Mouse (Mus musculus) hindbrain, embryonic 16.5 days (tissue): Measurements from ENCODE around the gene Prr5. TPM values are rescaled to one million over a fixed set of nuclear protein-coding genes. Genes with fewer than 3 reads are reported as not detected.

Experiments
- ATAC-seq: fragments of 200-750 bp; cut with Nextera tagmentation; 2 replicates; pipeline ENCODE4 v1.8.0; 2017; ENCODE audit warnings: moderate TSS enrichment, moderate library complexity
- H3K27ac ChIP-seq: fragments of 300-500 bp; sonication (generic); 2 replicates; pipeline ENCODE4 v1.5.1; 2014; ENCODE audit warnings: low read depth, mild to moderate bottlenecking, control low read depth, low read length, moderate library complexity
- H3K27me3 ChIP-seq: fragments of 300-500 bp; sonication (generic); replicated peaks from 2 replicates; pipeline ENCODE4 v1.6.1; 2014; ENCODE audit warnings: low read length; ENCODE audit not compliant: control insufficient read depth, insufficient read depth
- H3K36me3 ChIP-seq: fragments of 300-500 bp; sonication (generic); 2 replicates; pipeline ENCODE4 v1.6.1; 2014; ENCODE audit warnings: mild to moderate bottlenecking, low read length, moderate library complexity, mixed read lengths; ENCODE audit not compliant: control insufficient read depth, insufficient read depth
- H3K4me1 ChIP-seq: fragments of 300-500 bp; sonication (generic); 2 replicates; pipeline ENCODE4 v1.6.1; 2014; ENCODE audit warnings: low read depth, low read length; ENCODE audit not compliant: control insufficient read depth, insufficient read depth
- H3K4me2 ChIP-seq: fragments of 300-500 bp; sonication (generic); 2 replicates; pipeline ENCODE4 v1.6.1; 2014; ENCODE audit warnings: mild to moderate bottlenecking, low read length, control low read depth, moderate library complexity
- H3K4me3 ChIP-seq: fragments of 300-500 bp; sonication (generic); 2 replicates; pipeline ENCODE4 v1.5.1; 2014; ENCODE audit warnings: mild to moderate bottlenecking, low read length, control low read depth, moderate library complexity
- H3K9ac ChIP-seq: fragments of 300-500 bp; sonication (generic); 2 replicates; pipeline ENCODE4 v1.6.1; 2014; ENCODE audit warnings: low read depth, mild to moderate bottlenecking, control low read depth, low read length, moderate library complexity
- H3K9me3 ChIP-seq: fragments of 300-500 bp; sonication (generic); 2 replicates; pipeline ENCODE4 v1.6.1; 2014; ENCODE audit warnings: mild to moderate bottlenecking, low read length, moderate library complexity; ENCODE audit not compliant: control insufficient read depth
- WGBS: fragments of 180-500 bp; shearing (Covaris S2); extraction: QIAGEN DNeasy Blood & Tissue Kit; methylation state at CpG from one replicate; pipeline ENCODE4 v1.1.7; 2014; 5-methylcytosine and 5-hydroxymethylcytosine counted together
- polyA plus RNA-seq: library from polyadenylated mRNA; unstranded; fragments of >200 nt; fragmentation: Nextera tagmentation; extraction: Ambion mirVana; gene quantifications from 2 replicates; pipeline ENCODE4 v1.2.1, GENCODE M21; 2015

Gene Prr5
- 30.5 and 33.2 TPM in 2 replicates for polyA plus RNA-seq

DNA sequence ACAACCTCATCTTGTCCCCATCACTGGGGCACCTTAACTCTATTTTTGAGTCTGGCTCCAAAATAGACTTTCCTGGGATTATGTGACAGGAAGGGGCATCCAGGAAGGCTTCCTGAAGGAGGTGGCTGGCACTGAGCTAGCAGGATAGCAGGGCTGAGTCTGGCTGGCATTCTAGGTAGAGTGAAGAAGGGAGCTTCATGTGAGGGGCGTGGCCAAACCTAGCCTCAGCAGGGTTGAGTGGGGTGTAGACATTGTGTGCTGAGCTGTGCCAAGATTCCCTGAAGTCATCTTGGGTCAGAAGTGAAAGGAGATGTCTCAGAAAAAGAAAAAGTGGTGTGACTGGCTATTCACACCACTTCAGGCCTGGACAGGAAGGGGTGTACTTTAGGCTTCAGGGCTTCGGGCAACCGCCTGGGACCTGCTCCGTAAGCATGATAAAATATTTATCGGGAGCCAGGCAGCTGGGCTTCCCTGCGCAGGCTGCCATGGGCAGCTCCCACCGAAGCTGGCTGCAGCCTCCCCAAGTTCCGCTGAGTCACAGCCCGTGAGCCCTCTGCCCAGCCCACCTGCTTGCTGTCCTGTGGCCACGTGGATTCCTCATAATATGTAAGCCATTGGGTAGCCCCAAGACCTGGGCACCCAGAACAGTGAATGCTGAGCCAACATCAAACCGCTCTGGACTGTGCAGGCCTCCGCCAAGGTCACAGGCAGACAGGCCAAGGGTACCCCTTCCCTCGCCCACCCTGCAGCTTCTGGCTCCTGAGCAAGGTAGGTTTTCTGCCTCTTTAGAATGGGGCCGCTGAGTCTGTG is at the start of gene Prr5:
Prr5 (plus strand) TSS at position 683 of the 810 bp plus-strand sequence.
- Histone ChIP-seq H3K27ac (peak within 1 kb of the TSS; percentile 36; the same call in 1 of the 2 replicates), H3K9ac (no peak within 1 kb of the TSS), H3K27me3 (no peaks in the 10 kb centered on the region), H3K4me1 (peaks cover 38% of the 10 kb centered on the region), H3K4me3 (no peak within 1 kb of the TSS), H3K36me3 (no peaks in the 10 kb centered on the region), H3K4me2 (no peak within 1 kb of the TSS), H3K9me3 (no peaks in the 10 kb centered on the region)
- peak; percentile 12; the same call in 1 of the 2 replicates for ATAC-seq
- 66% methylated on average over 14 of the region's 14 CpGs for WGBS

DNA sequence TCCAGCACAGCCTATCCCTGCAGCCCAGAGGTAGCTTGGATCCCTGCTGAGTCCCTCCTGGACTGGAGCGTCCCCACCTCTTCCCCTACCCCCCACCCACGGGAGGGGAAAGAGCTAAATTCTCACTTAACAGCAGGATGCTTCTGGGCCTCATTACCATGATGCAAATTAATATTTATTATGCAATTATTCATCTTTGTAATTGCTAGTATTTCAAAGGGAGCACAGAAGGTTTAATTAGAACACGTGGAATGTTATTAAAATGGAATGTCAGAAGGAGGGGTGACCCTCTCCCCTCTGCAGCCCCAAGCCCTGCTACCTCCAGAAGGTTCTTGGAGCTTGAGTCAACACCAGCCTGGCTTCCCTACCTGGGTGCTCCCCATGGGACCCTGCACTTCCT is 49.4 kb upstream of the Prr5 start:
- peaks cover 15% of the 10 kb centered on the region for H3K4me1 ChIP-seq
- no peaks in the 10 kb centered on the region for H3K36me3 ChIP-seq
- H3K9me3 ChIP-seq = no peaks in the 10 kb centered on the region
- H3K9ac ChIP-seq = no peak overlapping the region
- no peak overlapping the region for H3K27ac ChIP-seq
- H3K4me2 ChIP-seq = no peak overlapping the region
- ATAC-seq = no peak
- H3K4me3 ChIP-seq = no peak overlapping the region
- 0 out of 2 replicates have a peak, but pooled peaks cover 6% of the 10 kb centered on the region for H3K27me3 ChIP-seq
- WGBS = 28% methylated on average over 3 of the region's 3 CpGs

- WGBS = 29% methylated on average over 14 of the region's 14 CpGs
- Histone ChIP-seq H3K4me3 (no peak overlapping the region), H3K9me3 (no peaks in the 10 kb centered on the region), H3K27ac (no peak overlapping the region), H3K4me2 (no peak overlapping the region), H3K4me1 (peaks cover 24% of the 10 kb centered on the region), H3K9ac (no peak overlapping the region), H3K27me3 (no peaks in the 10 kb centered on the region), H3K36me3 (no peaks in the 10 kb centered on the region)
- peak; percentile 43; the same call in 1 of the 2 replicates for ATAC-seq
Measured at GRCm38 (mm10) chr15:84621722-84622428, 47.5 kb upstream of the Prr5 start.

DNA sequence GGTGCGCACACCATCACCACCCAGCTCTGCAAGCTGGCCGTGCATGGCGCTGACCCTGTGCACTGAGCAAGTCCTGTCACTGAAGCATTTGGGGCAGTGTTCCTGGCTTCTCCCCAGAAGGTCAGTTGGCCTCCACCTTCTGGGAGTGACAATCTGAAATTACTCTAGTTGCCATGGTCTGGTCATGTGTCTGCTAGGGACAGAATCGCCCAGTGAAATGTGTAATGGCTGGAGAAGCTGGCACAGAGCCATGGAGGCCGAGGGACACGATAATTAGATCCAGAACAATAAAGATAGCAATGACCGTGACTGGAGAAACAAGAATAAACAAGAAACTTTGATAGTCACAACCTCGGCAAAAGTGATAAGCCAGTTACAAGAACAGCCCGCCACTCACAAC is 44.5 kb upstream of the Prr5 start:
- no peaks in the 10 kb centered on the region for H3K36me3 ChIP-seq
- H3K4me3 ChIP-seq = no peak overlapping the region
- no peak overlapping the region for H3K9ac ChIP-seq
- ATAC-seq = no peak
- WGBS = 53% methylated on average over 9 of the region's 9 CpGs
- H3K9me3 ChIP-seq = no peaks in the 10 kb centered on the region
- no peak overlapping the region for H3K4me2 ChIP-seq
- no peaks in the 10 kb centered on the region for H3K27me3 ChIP-seq
- peaks cover 29% of the 10 kb centered on the region for H3K4me1 ChIP-seq
- H3K27ac ChIP-seq = no peak overlapping the region

GRCm38 (mm10) chr15:84625712-84626414 is 43.6 kb upstream of the Prr5 start:
- Histone ChIP-seq H3K27ac (no peak overlapping the region), H3K4me2 (no peak overlapping the region), H3K9ac (no peak overlapping the region), H3K9me3 (no peaks in the 10 kb centered on the region), H3K27me3 (no peaks in the 10 kb centered on the region), H3K4me1 (peaks cover 28% of the 10 kb centered on the region), H3K36me3 (no peaks in the 10 kb centered on the region), H3K4me3 (no peak overlapping the region)
- 55% methylated on average over 6 of the region's 6 CpGs for WGBS
- ATAC-seq = no peak; the same call in 1 of the 2 replicates

DNA sequence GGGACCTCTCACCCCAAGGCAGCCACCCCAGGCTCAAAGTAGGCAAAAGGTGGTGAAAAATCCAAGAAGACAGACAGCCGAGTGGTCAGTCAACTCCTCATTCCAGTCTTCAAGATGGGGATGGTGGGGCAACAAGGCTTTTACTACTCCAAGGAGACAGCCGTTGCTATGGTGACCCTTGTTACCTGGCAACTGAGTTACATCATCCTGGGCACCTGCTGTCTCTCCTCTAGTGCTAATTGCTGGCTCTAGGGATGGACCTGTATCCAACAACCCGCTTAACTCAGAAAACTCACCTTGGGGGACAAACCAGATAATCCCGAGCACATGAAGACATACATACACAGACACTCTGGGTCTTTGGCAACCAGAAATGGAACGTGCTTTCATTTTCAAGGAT is 42.1 kb upstream of the Prr5 start:
- 54% methylated on average over 5 of the region's 5 CpGs for WGBS
- H3K4me2 ChIP-seq = no peak overlapping the region

DNA sequence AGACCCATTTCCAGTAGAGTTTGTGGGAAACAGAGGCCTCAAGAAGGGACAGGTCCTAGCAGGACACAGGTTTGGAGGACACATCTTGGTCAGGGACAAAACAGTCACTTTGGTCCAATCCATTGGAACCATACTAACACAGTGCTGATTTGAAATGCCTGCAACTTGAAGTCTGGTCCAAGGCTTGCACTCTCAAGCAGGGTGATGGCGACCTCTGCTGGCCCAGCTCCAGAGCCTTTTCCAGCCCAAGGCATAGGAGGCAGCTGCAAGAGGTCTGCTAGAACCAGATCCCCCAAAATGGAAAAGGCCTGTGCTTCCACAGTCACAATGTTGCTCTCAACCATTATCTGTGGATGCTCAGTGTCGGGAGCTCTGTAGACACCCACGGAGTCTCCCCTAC is 39.7 kb upstream of the Prr5 start:
- no peaks in the 10 kb centered on the region for H3K9me3 ChIP-seq
- H3K4me1 ChIP-seq = peaks cover 19% of the 10 kb centered on the region
- no peaks in the 10 kb centered on the region for H3K27me3 ChIP-seq
- H3K27ac ChIP-seq = no peak overlapping the region
- H3K4me2 ChIP-seq = no peak overlapping the region
- no peak overlapping the region for H3K9ac ChIP-seq
- WGBS = 28% methylated on average over 3 of the region's 3 CpGs
- peak; percentile 71 for ATAC-seq
- no peak overlapping the region for H3K4me3 ChIP-seq
- no peaks in the 10 kb centered on the region for H3K36me3 ChIP-seq

More for the DNA sequence above, 42.1 kb upstream of the Prr5 start:
- Histone ChIP-seq H3K4me3 (no peak overlapping the region), H3K36me3 (no peaks in the 10 kb centered on the region), H3K4me1 (peaks cover 20% of the 10 kb centered on the region), H3K9ac (no peak overlapping the region), H3K9me3 (no peaks in the 10 kb centered on the region), H3K27me3 (no peaks in the 10 kb centered on the region), H3K27ac (no peak overlapping the region)
- ATAC-seq = no peak

- Histone ChIP-seq H3K9me3 (no peaks in the 10 kb centered on the region), H3K4me1 (peaks cover 7% of the 10 kb centered on the region), H3K27me3 (no peaks in the 10 kb centered on the region), H3K27ac (no peak overlapping the region), H3K4me3 (no peak overlapping the region), H3K36me3 (no peaks in the 10 kb centered on the region), H3K4me2 (no peak overlapping the region), H3K9ac (no peak overlapping the region)
- ATAC-seq = peak; percentile 67
- 1% methylated on average over 7 of the region's 7 CpGs for WGBS
Measured at GRCm38 (mm10) chr15:84631560-84631959, 37.9 kb upstream of the Prr5 start.

GRCm38 (mm10) chr15:84634361-84634760 is 35.1 kb upstream of the Prr5 start:
- no peaks in the 10 kb centered on the region for H3K27me3 ChIP-seq
- no peak overlapping the region for H3K4me3 ChIP-seq
- WGBS = 46% methylated on average over 3 of the region's 3 CpGs
- H3K9me3 ChIP-seq = no peaks in the 10 kb centered on the region
- no peak overlapping the region for H3K27ac ChIP-seq
- no peak for ATAC-seq
- H3K36me3 ChIP-seq = no peaks in the 10 kb centered on the region
- H3K4me1 ChIP-seq = no peaks in the 10 kb centered on the region
- H3K9ac ChIP-seq = no peak overlapping the region
- H3K4me2 ChIP-seq = no peak overlapping the region
